ENCODE assay signal across 9 mouse cellular contexts in genomic region chr10:127261706-127262547, GRCm38 (mm10). TPM values are rescaled to one million over a fixed set of nuclear protein-coding genes. Genes with fewer than 3 reads are reported as not detected.
DNase-seq lines count a peak whose midpoint lies in the region; ATAC-seq lines count a peak whose summit lies in the region.
"Had no signal": no experiment of that assay in that cellular context is flagged by ENCODE, and none has a peak within 500 bp of the region (broad histone marks: within the 10 kb centered on the region; RNA-seq: fewer than 3 reads in every experiment).

No protein-coding gene starts in this region.

- H3K9ac ChIP-seq in heart, embryonic 13.5 days: no peak overlapping the region
- peak overlapping the region; percentile 84 for H3K9ac ChIP-seq in forebrain, embryonic 15.5 days (replicated peaks)
- H3K9ac ChIP-seq in midbrain, embryonic 13.5 days (replicated peaks): peak overlapping the region; percentile 84

- peaks cover 16% of the 10 kb centered on the region for H3K4me1 ChIP-seq in heart, embryonic 13.5 days
- H3K4me1 ChIP-seq in forebrain, embryonic 15.5 days: peaks cover 56% of the 10 kb centered on the region
- peaks cover 49% of the 10 kb centered on the region for H3K4me1 ChIP-seq in midbrain, embryonic 13.5 days (replicated peaks)

- DNase-seq in heart, adult 9 months (ENCODE audit: low spot score in 2 of 2): no peak
- DNase-seq in MN1 (ENCODE audit: low spot score): peak; percentile 53
- no peak for DNase-seq in layer of hippocampus, adult 8-10 months (ENCODE audit: low spot score in 2 of 2)
- DNase-seq in lung, adult 18-20 months: no peak
- no peak for DNase-seq in embryo, embryonic 10.5 days (ENCODE audit: low spot score)

- H3K9me3 ChIP-seq in heart, embryonic 13.5 days: no peaks in the 10 kb centered on the region
- no peaks in the 10 kb centered on the region for H3K9me3 ChIP-seq in forebrain, embryonic 15.5 days
- no peaks in the 10 kb centered on the region for H3K9me3 ChIP-seq in midbrain, embryonic 13.5 days

- H3K4me2 ChIP-seq in heart, embryonic 13.5 days: peak overlapping the region; percentile 72; the same call in 1 of the 2 replicates
- peak overlapping the region; percentile 79 for H3K4me2 ChIP-seq in forebrain, embryonic 15.5 days (replicated peaks)
- peak overlapping the region; percentile 62 for H3K4me2 ChIP-seq in midbrain, embryonic 13.5 days (replicated peaks)

- WGBS in heart, embryonic 13.5 days: 60% methylated on average over 15 of the region's 15 CpGs
- 57% methylated on average over 15 of the region's 15 CpGs for WGBS in forebrain, embryonic 15.5 days
- WGBS in midbrain, embryonic 13.5 days: 57% methylated on average over 15 of the region's 15 CpGs

- H3K27ac ChIP-seq in heart, embryonic 13.5 days (replicated peaks): no peak overlapping the region
- peak overlapping the region; percentile 92 for H3K27ac ChIP-seq in forebrain, embryonic 15.5 days (replicated peaks)
- peak overlapping the region; percentile 95 for H3K27ac ChIP-seq in midbrain, embryonic 13.5 days

- peaks cover 63% of the 10 kb centered on the region for H3K27me3 ChIP-seq in heart, embryonic 13.5 days (replicated peaks)
- H3K27me3 ChIP-seq in forebrain, embryonic 15.5 days: peaks cover 3% of the 10 kb centered on the region; the same call in 1 of the 2 replicates
- H3K27me3 ChIP-seq in midbrain, embryonic 13.5 days: peaks cover 12% of the 10 kb centered on the region
- H3K27me3 ChIP-seq: Patski had no signal

- no peak for ATAC-seq in heart, embryonic 13.5 days (ENCODE audit: extremely low read depth, insufficient number of reproducible peaks, low FRiP score, low TSS enrichment)
- ATAC-seq in forebrain, embryonic 15.5 days (replicated peaks): no peak
- no peak for ATAC-seq in midbrain, embryonic 13.5 days
- ATAC-seq: Patski had no signal

- H3K4me3 ChIP-seq in heart, embryonic 13.5 days: peak overlapping the region; percentile 50
- H3K4me3 ChIP-seq in forebrain, embryonic 15.5 days: peak overlapping the region; percentile 86
- H3K4me3 ChIP-seq in midbrain, embryonic 13.5 days (replicated peaks): peak overlapping the region; percentile 70

- no peaks in the 10 kb centered on the region for H3K36me3 ChIP-seq in heart, embryonic 13.5 days
- H3K36me3 ChIP-seq in forebrain, embryonic 15.5 days: no peaks in the 10 kb centered on the region
- peaks cover 13% of the 10 kb centered on the region for H3K36me3 ChIP-seq in midbrain, embryonic 13.5 days

RNA-seq across cellular contexts. Expression of gene Kif5a, which starts 1.2 kb away (rescaled TPM):
- polyA plus RNA-seq in heart, embryonic 13.5 days (2015; fragmentation: Nextera tagmentation; extraction: Ambion mirVana): 0.32 and 0.63 TPM in 2 replicates
- 76.4 and 80.6 TPM in 2 replicates for polyA plus RNA-seq in forebrain, embryonic 15.5 days (2015; fragmentation: Nextera tagmentation; extraction: Ambion mirVana)
- polyA plus RNA-seq in midbrain, embryonic 13.5 days (2015; fragmentation: Nextera tagmentation; extraction: Ambion mirVana): 73.0 and 76.7 TPM in 2 replicates
- 100 to 1,000 TPM; 807 to 850 (median 831) TPM for total RNA-seq in layer of hippocampus, adult 8-10 months (2022)

RNA-seq across cellular contexts. Expression of gene Dctn2, which starts 4.2 kb away (rescaled TPM):
- polyA plus RNA-seq in heart, embryonic 13.5 days (2015; fragmentation: Nextera tagmentation; extraction: Ambion mirVana): 133 and 136 TPM in 2 replicates
- polyA plus RNA-seq in forebrain, embryonic 15.5 days (2015; fragmentation: Nextera tagmentation; extraction: Ambion mirVana): 320 and 321 TPM in 2 replicates
- 310 TPM in 2 replicates for polyA plus RNA-seq in midbrain, embryonic 13.5 days (2015; fragmentation: Nextera tagmentation; extraction: Ambion mirVana)
- 100 to 1,000 TPM; 260 to 271 (median 262) TPM for total RNA-seq in layer of hippocampus, adult 8-10 months (2022)

RNA-seq across cellular contexts. Expression of gene Mbd6, which starts 26.9 kb away (rescaled TPM):
- 12.6 and 12.7 TPM in 2 replicates for polyA plus RNA-seq in heart, embryonic 13.5 days (2015; fragmentation: Nextera tagmentation; extraction: Ambion mirVana)
- 17.4 and 17.5 TPM in 2 replicates for polyA plus RNA-seq in forebrain, embryonic 15.5 days (2015; fragmentation: Nextera tagmentation; extraction: Ambion mirVana)
- 16.0 and 16.5 TPM in 2 replicates for polyA plus RNA-seq in midbrain, embryonic 13.5 days (2015; fragmentation: Nextera tagmentation; extraction: Ambion mirVana)
- total RNA-seq in layer of hippocampus, adult 8-10 months (2022): 10 to 100 TPM; 56.3 to 61.6 (median 56.8) TPM

RNA-seq across cellular contexts. Expression of gene Mars, which starts 49.7 kb away (rescaled TPM):
- polyA plus RNA-seq in heart, embryonic 13.5 days (2015; fragmentation: Nextera tagmentation; extraction: Ambion mirVana): 84.0 and 86.4 TPM in 2 replicates
- 130 and 137 TPM in 2 replicates for polyA plus RNA-seq in forebrain, embryonic 15.5 days (2015; fragmentation: Nextera tagmentation; extraction: Ambion mirVana)
- 122 and 127 TPM in 2 replicates for polyA plus RNA-seq in midbrain, embryonic 13.5 days (2015; fragmentation: Nextera tagmentation; extraction: Ambion mirVana)
- 10 to 100 TPM; 56.7 to 65.8 (median 63.9) TPM for total RNA-seq in layer of hippocampus, adult 8-10 months (2022)

RNA-seq across cellular contexts. Expression of gene Pip4k2c, which starts 50.5 kb away (rescaled TPM):
- 23.2 and 23.8 TPM in 2 replicates for polyA plus RNA-seq in heart, embryonic 13.5 days (2015; fragmentation: Nextera tagmentation; extraction: Ambion mirVana)
- polyA plus RNA-seq in forebrain, embryonic 15.5 days (2015; fragmentation: Nextera tagmentation; extraction: Ambion mirVana): 24.9 and 26.1 TPM in 2 replicates
- 16.9 and 17.3 TPM in 2 replicates for polyA plus RNA-seq in midbrain, embryonic 13.5 days (2015; fragmentation: Nextera tagmentation; extraction: Ambion mirVana)
- total RNA-seq in layer of hippocampus, adult 8-10 months (2022): 100 to 1,000 TPM in 1 of 4 experiments, 10 to 100 TPM in 3; 95.0 to 107 (median 98.9) TPM

Comparison
In these comparisons a context has a peak if more than half of its experiments do, and no peak if none do; other contexts are left out.
1. RNA of gene Kif5a, which starts 1.2 kb away (polyA plus RNA-seq): 76.4 to 80.6 TPM in forebrain, embryonic 15.5 days and 73.0 to 76.7 TPM in midbrain, embryonic 13.5 days; 0.32 to 0.63 TPM in heart, embryonic 13.5 days; every median in the first group is over 10 times any median in the second.
2. Peak in every context shown above with its lines, with median percentiles within 50 percentile points of each other: H3K4me2 ChIP-seq and H3K4me3 ChIP-seq.